In genomic region chr9:61170921-61171320, GRCm38 (mm10) we compare ENCODE assay signal across 27 mouse cellular contexts.
"Had no signal": no experiment of that assay in that cellular context is flagged by ENCODE, and none has a peak within 500 bp of the region (broad histone marks: within the 10 kb centered on the region; RNA-seq: fewer than 3 reads in every experiment).

No protein-coding gene starts in this region.

- DNase-seq: cerebellum, adult 2 months; cerebellum, adult 8-10 months; cerebellum, adult 9-10 months; cerebellum, adult 9-11 months; cerebellum, postnatal 10 days; cerebellum, postnatal 14 days; cerebellum, postnatal 25 days; cerebellum, postnatal 36 days; embryo, embryonic 11 days; forebrain, postnatal 0 days; gastrocnemius, adult 2 months; gastrocnemius, postnatal 10 days; gastrocnemius, postnatal 14 days; gastrocnemius, postnatal 25 days; gastrocnemius, postnatal 36 days; heart, adult 2 months had no signal

- H3K4me3 ChIP-seq: embryonic facial prominence, embryonic 10.5 days; embryonic facial prominence, embryonic 12.5 days; embryonic facial prominence, embryonic 13.5 days; embryonic facial prominence, embryonic 15.5 days; erythroblast, embryonic 14.5 days; forebrain, embryonic 10.5 days; forebrain, embryonic 12.5 days; forebrain, embryonic 13.5 days; forebrain, embryonic 15.5 days; gastrocnemius, adult 2 months; heart, adult 2 months had no signal

- H3K27ac ChIP-seq: embryonic facial prominence, embryonic 10.5 days; embryonic facial prominence, embryonic 12.5 days; embryonic facial prominence, embryonic 13.5 days; embryonic facial prominence, embryonic 15.5 days; forebrain, embryonic 10.5 days; forebrain, embryonic 12.5 days; forebrain, embryonic 13.5 days; forebrain, embryonic 15.5 days; gastrocnemius, adult 2 months; heart, adult 2 months had no signal

- H3K9me3 ChIP-seq: embryonic facial prominence, embryonic 10.5 days; embryonic facial prominence, embryonic 12.5 days; embryonic facial prominence, embryonic 13.5 days; embryonic facial prominence, embryonic 15.5 days; forebrain, embryonic 10.5 days; forebrain, embryonic 12.5 days; forebrain, embryonic 13.5 days; forebrain, embryonic 15.5 days had no signal

- H3K4me1 ChIP-seq: embryonic facial prominence, embryonic 15.5 days; forebrain, embryonic 12.5 days; forebrain, embryonic 15.5 days had no signal

- H3K4me2 ChIP-seq: embryonic facial prominence, embryonic 12.5 days; embryonic facial prominence, embryonic 13.5 days; embryonic facial prominence, embryonic 15.5 days; forebrain, embryonic 12.5 days; forebrain, embryonic 13.5 days; forebrain, embryonic 15.5 days had no signal

- H3K9ac ChIP-seq: embryonic facial prominence, embryonic 12.5 days; embryonic facial prominence, embryonic 13.5 days; embryonic facial prominence, embryonic 15.5 days; forebrain, embryonic 12.5 days; forebrain, embryonic 13.5 days; forebrain, embryonic 15.5 days; forebrain, postnatal 0 days had no signal

- ATAC-seq: forebrain, embryonic 13.5 days; forebrain, embryonic 14.5 days; forebrain, embryonic 15.5 days; forebrain, embryonic 16.5 days; forebrain, postnatal 0 days had no signal

- H3K36me3 ChIP-seq: embryonic facial prominence, embryonic 10.5 days; embryonic facial prominence, embryonic 12.5 days; embryonic facial prominence, embryonic 13.5 days; embryonic facial prominence, embryonic 15.5 days; forebrain, embryonic 10.5 days; forebrain, embryonic 12.5 days; forebrain, embryonic 15.5 days had no signal

- H3K27me3 ChIP-seq: forebrain, embryonic 13.5 days; forebrain, embryonic 15.5 days had no signal
